Mouse (Mus musculus) WW6 (cell line): ENCODE data around the gene Smarca4.

Experiments
- DNase-seq: peaks from one replicate; pipeline ENCODE4 v3.0.0-alpha.2; 2013; ENCODE audit warnings: low read depth, low spot score

The Smarca4 gene

DNA sequence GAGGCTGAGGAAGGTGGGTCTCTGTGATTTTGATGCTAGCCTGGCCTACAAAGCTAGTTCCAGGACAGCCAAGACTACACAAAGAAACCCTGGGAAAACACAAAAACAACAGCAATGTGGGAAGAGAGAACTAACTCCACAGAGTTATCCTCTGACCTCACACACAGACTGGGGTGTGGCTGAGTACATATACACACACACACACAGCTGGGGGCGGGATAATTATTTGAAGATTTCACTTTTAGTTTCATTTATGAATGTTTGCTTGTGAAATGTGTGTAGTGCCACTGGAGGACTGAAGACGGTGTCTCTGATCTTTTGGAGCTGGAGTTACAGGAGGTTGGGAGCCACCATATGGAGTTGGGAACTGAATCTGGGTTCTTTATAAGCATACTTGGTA lies 14.9 kb upstream of the Smarca4 start:
- no peak for DNase-seq

DNA sequence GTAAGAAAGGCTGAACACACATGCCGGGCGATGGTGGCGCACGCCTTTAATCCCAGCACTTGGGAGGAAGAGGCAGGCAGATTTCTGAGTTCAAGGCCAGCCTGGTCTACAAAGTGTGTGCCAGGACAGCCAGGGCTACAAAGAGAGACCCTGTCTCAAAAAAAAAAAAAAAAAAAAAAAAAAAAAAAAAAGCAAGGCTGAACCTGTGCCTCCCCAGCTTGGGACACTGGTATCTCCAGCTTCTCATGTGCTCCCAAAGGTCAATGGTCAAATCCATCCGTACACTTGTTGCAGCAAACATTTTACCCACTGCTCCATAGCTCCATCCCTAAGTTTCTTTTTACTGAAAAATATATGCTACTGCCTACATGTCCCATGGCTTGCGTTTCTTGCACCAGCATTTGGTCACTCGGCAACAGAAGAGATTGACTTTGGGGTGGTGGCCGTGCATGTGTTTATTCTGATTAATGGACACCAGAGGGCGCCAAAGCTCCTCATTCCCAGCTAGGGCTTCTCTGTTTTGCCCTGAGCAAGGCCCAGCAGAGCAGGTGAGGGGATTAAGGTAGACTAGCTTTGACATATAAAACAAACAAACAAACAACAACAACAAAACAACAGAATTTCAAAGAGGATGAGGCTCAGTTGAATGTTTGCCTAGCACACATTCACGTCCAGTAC lies 14.1 kb upstream of the Smarca4 start:
- DNase-seq, result peak; percentile 64

DNA sequence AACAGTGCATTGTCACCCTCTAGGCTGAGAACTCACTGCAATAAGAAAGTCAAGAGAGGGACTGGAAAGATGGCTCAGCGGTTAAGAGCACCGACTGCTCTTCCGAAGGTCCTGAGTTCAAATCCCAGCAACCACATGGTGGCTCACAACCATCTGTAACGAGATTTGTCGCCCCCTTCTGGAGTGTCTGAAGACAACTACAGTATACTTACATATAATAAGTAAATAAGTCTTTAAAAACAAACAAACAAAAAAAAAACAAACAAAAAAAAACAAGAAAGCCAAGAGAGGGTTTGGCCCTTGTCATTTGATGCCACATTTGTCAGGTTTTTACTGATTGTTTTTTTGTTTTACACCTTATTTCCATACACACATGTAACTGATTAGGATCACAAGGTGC lies 11.8 kb upstream of the Smarca4 start:
- no peak for DNase-seq

DNA sequence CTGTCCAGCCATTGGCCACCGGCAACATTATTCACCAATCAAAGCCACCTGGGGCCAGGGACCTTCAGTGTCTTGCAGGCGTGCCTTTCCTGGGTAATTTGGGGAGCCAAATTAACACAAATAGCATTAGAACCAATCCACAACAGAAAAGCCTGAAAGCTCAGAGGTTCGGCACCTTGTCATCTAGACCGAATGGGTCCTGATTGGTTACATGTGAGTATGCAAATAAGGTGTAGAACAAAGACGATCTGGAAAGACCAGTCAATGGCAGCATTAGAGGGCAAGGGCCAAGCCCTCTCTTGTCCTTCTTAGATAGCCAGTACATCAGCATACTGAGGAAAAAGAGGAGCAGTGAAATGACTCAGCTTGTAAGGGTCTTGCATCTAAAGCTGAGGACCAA lies 10.1 kb upstream of the Smarca4 start:
- DNase-seq, result no peak

DNA sequence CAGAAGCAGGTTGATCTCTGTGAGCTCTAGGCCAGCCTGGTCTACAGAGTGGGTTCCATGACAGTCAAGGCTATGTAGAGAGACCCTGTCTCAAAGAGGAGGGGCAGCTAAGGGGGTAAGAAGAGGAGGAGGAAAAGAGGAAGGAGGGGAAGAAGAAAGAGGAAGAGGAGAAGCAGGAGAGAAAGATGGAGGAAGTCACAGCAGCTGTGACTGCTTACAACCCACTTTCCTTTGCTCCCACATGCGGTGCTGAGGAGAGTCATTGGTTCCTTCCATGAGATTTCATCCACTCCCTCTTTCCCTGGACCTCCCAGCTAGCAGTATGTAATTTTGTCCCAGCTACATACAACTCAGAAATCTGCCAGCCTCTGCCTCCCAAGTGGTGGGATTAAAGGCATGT lies 9.3 kb upstream of the Smarca4 start:
- no peak for DNase-seq

DNA sequence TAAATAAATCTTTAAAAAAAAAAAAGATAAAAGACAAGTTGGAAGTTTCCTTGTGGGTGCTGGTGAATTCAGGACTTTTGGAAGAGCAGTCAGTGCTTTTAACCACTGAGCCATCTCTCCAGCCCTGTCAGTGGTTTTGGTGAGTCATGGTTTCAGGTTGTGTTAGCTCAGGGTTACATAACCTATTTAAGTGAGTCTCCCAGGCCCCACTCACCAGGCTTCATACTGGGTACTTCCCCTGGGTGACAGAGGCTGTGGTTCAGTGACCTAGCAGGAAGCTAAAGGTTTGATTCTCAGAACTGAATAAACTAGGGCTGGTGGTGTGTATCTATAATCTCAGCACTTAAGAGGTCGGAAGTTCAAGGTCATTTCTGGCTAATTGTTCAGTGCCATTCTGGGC lies 6.1 kb upstream of the Smarca4 start:
- no peak for DNase-seq

DNA sequence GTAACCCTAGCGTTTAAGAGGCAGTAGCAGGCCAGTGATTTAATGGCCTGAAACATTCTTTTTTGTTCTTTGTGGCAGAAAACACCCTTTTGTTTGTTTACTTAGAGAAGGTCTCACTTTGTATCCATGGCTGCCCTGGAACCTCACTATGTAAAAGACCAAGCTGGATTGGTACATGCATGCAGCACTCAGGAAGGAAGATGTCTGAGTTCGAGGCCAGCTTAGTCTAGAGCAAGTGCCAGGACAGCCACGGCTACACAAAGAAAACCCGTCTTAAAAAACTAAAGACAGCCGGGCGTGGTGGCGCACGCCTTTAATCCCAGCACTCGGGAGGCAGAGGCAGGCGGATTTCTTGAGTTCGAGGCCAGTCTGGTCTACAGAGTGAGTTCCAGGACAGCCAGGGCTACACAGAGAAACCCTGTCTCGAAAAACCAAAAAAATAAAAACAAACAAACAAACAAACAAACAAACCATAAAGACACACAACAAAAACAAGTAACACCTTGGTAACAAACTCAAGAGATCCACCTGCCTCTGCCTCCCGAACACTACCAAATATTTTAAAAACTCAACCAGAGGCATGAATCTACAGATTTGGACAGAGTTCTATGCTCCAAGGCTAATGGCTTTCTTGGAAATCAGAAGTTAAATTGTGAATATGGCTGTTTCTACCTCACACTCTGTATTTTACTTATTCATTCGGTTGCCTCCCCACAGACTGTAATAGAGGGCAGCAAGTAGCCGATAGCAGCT lies 929 bp upstream of the Smarca4 start:
- no peak for DNase-seq

DNA sequence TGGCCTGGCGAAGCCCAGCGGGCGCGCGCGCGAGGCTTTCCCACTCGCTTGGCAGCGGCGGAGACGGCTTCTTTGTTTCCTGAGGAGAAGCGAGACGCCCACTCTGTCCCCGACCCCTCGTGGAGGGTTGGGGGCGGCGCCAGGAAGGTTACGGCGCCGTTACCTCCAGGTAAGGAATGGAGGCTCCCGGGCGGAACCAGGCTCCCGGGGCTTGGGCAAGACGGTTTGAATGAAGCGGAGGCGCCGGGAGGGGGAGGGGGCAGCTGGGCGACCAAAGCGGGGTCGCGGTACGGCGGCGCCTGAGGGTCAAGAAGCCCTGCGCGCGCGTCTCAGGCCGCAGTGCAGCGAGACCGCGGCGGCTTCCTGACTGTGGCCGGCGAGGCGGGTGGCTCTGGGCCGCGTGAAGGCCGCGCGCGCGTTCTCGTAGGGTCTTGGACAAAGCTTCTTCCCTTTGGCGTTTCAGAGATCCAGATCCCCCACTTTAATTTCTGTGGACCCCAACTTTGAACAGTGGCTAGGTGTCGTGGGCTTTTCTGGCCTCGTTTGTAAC lies 338 bp downstream of the Smarca4 start:
- DNase-seq, result peak; percentile 70

DNA sequence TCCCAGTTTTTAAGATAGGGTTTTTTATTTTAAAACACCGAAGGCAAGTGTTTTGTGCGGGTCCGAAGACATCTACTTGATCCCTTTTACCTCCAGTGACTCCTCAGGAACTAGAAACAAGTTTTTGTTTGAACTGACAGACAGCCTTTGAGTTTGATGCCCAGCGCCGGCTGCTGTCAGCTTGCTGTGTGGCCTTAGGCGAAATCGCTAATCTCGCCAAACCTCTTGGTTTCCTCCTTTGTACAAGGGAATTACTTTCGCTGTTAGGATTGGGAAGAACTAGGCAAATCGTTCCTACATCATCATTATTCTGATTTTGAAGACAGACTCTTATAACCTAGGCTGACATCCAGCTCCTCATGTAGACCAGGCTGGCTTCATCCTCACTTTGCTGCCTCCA lies 1.1 kb downstream of the Smarca4 start:
- DNase-seq, result no peak

DNA sequence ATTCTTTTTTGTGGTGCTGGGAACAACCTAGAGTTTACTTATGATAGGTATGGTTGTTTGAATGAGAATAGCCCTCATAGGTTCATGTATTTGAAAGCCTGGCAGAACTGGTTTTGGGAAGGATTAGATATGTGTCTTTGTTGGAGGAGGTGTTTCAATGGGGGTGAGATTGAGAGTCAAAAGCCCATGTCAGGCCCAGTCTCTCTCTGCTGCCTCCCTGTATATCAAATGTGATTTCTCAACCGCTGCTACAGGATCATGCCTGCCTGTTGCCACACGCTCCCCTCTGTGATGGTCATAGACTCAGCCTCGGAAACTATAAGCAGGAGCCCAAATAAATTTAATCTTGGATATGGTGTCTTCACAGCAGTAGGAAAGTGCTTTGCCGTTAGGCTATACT lies 4.3 kb downstream of the Smarca4 start:
- DNase-seq, result no peak

DNA sequence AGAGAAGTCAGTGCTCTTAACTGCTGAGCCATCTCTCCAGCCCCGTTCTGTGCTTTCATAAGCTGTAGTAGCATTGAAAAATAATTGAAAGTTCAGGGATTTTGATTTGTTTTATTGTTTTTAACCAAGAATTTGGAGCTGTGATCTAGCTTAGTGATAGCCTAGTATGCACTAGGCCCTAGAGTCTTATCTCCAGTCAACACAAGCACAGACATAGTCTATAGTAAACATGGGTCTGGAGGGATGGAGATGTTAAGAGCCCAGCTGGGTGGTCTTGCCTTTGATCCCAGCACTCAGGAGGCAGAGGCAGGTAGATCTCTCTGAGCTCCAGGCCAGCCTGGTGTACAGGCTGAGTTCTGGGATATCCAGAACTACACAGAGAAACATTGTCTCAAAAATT lies 6.7 kb downstream of the Smarca4 start:
- no peak for DNase-seq

DNA sequence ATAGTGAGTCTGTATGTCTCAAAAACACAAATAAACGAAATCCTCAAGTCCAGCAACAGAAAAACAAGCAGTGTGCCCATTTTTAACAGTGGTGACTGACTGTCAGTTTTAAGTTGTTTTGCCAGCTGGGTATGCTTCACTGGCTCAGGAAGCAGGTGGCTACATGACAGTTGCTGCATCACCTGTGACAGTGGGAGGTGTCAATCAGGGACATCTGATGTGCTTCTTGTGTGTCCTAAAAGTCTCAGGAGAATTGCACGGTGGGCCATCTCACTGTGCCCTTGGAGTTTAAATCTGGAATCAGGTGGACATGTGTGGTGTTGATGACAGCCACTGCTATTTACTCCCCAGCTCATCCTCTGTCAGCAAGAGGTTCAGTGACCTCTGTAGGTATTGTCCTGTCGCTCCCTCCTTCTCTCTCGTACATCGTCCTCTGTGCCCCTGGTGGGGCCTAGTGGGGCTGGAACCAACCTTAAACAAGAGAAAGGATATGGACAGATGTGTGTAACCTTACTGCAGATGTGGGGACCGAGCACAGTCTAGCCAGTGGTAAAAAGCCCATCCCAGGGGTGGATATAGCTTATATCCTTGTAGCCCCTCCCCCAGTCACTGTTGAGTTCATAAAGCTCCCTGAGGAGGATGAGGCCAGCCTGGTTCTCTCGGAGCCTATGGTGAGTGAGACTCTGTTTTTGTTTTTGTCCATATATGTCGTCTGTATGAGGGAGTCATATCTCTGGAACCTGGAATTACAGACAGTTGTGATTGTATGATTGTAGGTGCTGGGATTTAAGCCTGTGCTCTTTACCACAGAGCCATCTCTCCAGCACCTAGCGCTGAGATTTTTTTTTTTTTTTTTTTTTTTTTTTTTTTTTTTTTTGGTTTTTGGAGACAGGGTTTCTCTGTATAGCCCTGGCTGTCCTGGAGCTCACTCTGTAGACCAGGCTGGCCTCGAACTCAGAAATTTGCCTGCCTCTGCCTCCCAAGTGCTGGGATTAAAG lies 9.7 kb downstream of the Smarca4 start:
- no peak for DNase-seq

DNA sequence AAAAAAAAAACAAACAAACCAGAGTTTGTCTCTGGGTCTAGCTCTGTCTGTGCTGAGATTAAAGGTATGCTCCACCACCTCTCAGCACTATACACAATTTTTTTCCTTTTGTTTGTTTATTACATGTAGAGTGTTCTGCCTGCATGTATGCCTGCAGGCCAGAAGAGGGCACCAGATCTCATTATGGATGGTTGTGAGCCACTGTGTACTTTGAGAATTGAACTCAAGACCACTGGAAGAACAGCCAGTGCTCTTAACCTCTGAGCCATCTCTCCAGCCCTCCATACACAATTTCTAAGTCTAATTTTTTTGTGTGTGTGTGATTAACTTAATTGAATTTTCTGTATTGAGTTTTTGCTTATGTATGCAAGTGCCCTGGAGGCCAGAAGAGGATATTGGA lies 10.6 kb downstream of the Smarca4 start:
- no peak for DNase-seq

DNA sequence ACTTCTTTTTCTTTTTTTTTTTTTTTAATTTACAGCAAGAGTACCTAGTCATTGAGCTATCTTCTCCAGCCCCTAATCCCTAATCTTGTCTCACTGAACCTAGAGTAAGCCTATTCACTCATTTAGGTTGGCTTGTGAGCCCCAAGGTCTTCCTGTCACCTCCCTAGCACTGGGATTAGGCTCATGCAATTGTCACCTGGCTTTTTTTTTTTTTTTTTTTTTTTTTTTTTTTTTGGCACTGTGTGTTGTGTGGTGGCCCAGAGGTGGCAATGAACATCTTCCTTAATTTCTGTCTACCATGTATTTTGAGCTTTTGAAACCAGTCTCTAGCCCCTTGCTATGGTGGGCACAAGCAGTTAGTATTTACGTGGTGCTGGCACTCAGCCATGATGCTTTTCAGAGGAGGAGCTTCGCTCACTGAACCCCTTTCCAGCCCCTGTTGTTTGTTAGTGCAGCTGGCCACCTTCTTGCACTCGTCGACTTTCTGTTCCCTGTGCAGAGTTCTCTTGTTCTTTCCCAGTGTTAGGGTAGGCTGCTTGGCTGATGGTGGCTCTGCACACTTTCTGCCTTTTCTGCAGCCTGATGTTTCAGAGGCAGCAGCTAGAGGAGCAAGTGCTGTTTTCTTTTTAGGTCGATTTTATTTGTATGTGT lies 11.3 kb downstream of the Smarca4 start:
- DNase-seq, result no peak

DNA sequence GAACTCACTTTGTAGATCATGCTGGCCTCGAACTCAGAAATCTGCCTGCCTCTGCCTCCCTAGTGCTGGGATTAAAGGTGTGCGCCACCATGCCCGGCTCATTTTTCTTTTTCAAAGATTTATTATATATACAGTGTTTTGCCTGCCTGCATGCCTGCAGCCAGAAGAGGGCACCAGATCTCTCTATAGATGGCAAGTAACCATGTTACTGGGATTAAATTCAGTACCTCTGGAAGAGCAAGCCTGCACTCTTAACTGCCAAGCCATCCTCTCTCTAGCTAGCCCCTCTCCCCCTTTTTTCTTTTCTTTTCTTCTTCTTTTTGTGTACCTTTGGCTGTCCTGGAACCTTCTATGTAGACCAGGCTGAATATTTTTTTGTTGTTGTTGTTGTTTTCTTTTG lies 14.7 kb downstream of the Smarca4 start:
- DNase-seq, result no peak

DNA sequence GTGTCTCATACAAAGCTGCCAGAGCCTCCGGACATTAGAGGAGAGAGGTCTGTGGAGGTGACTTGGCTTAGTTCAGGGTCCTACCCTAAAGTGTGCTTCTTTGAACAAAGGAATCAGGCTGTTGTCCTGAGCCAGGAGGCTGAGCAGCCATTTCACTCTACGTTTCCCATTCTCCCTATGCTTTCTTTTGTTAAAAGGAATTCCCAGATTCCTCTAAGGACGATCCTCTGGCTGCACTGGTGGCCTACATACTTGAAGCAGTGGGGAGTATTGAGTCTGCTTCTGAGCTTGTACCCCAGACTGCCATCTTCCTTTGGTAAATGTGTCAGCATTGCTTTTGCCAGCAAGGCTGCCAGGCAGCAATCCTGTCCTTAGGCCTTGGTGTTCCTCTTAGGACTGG lies 17.1 kb downstream of the Smarca4 start:
- DNase-seq, result no peak

DNA sequence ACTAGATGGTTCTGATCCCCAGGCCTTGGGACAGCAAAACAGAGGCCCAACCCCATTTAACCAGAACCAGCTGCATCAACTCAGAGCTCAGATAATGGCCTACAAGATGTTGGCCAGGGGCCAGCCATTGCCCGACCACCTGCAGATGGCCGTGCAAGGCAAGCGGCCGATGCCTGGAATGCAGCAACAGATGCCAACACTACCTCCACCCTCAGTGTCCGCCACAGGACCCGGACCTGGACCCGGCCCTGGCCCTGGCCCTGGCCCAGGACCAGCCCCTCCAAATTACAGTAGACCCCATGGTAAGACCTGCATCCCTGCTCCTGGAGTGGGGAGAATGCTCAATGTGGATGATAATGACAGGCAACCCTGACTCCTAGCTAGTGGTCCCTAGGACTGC lies 19.7 kb downstream of the Smarca4 start:
- DNase-seq, result no peak

DNA sequence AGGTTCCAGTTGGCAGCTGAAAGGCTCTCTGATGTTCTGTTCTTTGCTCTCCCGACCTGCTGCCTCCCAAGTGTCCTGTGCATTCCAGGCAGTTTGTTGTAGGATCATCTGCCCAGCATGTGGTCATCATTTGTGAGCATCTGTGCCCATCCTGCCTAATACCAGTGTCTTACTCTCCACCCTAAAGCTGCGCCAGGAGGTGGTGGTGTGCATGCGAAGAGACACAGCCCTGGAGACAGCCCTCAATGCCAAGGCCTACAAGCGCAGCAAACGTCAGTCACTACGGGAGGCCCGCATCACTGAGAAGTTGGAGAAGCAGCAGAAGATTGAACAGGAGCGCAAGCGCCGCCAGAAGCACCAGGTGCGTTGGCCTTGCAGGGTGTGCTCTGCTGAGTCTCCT lies 23.1 kb downstream of the Smarca4 start:
- no peak for DNase-seq

DNA sequence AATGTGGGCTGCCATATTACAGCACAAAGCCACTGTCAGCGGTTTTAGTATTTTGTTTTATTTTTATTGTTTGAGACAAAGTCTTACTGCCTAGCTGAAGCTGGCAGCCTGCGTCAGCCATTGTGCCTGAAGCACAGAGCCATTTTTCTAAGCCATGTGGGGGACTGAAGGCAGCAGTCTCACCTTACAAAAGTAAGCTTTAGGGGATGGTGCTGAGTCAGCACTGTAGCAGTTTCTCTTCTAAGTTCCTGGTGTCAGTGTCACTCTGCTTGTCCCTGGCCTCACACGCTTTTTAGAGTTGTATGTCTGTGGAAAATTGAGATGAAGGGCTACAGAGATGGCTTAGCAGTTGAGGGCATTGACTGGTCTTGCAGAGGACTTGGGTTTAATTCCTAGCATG lies 30.4 kb downstream of the Smarca4 start:
- DNase-seq, result no peak

DNA sequence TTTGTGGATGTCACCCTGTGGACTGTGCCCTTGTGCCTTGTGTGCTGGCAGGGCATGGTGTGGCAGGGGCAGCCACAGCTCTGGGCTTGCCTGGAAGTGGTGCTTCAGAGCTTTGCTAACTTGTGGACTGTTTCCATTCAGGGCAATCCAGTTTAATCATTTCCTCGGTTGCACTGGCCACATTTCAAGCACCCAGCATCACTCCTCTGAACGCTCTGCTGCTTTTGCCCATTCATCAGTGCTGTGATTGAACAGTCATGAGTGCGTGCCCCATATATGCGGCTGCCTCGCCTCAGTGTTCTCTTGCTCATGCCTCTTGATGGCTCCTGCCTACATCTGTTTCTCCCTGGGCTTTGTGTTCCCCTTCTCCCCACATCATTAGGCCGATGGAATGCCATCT lies 31.8 kb downstream of the Smarca4 start:
- DNase-seq, result no peak

DNA sequence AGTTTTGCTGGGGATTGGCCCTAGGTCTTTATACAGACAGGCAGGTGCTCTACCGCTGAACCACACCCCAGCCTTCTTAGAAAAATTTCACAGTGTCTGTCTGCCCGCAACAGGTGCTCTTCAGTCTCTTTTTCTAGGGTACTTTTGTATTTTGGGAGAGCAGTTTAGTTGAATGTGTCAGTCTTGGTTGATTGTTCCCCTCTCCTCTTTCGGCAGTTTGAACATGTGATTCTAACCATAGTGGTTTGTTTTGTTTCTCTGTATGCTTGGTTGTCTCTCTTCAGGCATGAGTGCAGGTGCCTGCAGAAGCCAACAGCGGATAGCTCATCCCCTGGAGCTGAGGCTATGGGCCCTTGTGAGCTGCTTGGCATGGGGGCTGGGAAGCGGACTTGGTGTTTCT lies 36.3 kb downstream of the Smarca4 start:
- no peak for DNase-seq

DNA sequence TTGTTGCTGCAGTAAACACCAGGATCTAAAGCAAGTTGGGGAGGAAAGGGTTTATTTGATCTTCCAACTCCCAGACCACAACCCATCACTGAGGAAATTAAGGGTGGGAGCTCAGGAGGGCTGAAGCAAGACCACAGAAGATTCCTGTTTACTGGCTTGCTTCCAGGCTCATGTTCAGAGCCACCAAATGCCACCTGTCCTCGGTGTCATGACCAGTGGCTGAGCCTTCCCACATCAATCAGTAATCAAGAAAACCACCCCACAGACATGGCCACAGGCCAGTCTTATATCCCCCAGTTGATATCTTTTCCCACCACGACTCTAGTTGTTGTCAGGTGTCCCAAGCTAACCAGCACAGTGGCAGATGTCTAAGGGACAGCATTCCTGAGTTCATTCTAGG lies 37.3 kb downstream of the Smarca4 start:
- DNase-seq, result no peak
